Mouse (Mus musculus): Measurements from ENCODE around the gene Cntnap2.

Cntnap2 gene

DNA sequence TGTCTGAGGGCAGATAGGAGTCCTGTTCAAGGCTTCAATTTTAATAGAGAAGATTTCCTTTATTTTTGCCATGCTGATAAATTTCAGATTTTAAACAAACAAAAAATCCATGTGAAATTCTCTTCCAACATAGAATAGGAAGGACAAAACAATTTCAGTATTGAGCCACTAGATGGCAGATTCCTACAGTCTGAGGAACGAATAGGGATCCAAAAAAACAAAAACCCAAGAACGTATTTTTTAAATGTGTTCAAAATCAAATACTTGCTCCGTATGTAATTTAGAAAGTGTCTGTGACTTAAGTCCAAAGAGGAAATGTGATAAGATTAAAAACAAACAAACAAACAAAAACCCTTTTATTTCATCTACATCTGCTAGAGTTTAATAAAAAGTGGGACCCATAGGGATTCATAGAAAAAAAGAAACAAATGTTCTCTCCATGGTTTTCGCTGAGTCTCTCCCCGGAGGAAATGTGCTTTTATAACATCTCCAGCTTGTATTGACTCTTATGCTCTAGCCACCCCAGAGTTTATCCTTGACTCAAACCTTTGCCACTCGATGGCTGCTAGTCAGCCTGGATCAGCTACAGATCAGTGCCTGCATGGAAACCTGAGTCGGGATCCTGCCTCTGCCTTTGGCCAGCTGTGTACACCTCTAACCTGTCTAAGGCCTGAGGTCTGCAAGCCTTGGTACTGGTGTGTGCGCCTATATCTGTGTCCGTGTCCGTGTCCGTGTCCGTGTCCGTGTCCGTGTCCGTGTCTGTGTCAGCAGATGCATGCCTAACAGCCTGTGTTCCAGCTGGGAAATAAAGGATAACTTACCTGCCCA, 2255.6 kb downstream of the Cntnap2 start:
- peak in 1 of 2 experiments; percentile 12 for DNase-seq

DNA sequence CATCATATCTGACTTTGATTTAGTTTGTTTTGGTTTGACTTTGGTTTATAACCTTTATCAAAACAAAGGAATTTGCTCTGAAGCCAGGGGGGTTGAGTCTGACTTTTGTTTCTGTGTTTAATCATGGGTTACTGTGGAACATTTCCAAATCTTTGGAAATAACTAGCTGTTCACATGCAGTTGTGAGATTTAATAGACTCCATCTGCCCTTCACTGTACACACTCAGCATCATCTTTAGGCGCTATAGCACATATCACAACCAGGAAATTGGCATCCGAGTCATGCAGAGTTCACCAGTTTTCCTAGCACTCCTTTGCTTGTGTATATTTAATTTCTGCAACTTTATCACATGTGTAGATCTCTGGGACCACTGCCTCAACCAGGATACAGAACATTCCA, 2256.3 kb downstream of the Cntnap2 start:
- DNase-seq, result no peak

DNA sequence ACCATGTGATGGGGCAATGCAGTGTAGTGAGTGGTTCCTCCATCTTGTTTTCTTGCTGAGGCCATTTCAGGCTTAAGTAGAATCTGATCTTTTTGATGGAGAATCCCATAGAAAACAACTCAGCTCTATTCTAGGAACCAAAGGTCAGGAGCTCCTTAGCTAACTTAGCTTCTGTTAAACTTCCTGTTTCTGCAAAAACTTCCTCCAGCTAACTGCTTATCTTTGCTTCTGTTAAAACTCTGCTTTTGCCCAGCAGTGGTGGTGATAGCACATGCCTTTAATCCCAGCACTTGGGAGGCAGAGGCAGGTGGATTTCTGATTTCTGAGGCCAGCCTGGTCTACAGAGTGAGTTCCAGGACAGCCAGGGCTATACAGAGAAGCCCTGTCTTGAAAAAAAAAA, 2258.1 kb downstream of the Cntnap2 start:
- no peak for DNase-seq

DNA sequence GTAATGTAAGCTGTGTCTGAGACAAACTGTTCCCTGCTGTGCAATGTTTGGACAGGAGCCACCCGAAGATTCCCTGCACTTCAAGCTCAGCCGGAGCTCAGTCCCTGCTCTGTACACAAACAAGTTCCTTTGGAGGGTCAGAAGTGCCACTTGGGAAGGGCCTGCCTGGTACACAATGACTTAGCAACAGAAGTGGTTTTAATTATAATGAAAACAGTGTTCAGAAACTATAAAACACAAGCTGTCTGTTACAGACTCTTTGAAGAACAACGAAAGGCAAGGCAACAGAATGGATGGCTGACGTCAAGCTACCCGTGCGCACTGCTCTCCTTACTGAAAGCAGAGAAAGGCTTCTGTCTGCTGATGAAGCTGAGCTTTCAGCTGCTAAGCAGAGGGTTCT, 2259.5 kb downstream of the Cntnap2 start:
- DNase-seq, result peak; percentile 9 to 17

DNA sequence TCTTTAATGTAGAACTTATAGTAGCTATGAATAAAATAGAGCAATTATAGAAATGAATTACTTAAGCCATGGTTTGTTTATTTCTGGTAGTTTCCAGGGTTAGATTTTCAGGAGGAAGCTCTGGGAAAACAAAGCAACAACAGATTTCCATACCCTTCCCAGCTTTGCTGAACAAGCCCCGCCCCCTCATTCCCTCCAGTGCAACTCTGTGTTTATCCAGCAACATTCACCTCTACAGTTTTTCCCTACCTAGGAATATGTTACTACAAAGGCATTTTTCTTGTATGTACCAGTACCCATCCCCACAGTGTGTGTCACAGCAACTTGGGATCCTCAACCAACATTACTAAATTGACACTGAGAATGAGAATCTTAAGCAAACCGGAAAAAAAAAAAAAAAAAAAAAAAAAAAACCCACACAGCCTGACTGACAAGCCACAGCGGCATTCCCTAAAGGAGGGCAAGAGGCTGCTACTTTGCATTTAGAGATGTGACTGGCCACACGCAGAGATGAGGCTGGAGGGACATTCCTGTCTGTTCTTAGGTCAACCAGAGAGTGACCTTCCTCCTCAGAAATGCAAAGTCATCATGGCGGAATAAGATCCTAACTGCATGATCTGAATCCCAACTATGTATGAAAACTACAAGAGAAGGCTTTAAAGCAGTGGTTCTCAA, 2260.3 kb downstream of the Cntnap2 start:
- no peak for DNase-seq

DNA sequence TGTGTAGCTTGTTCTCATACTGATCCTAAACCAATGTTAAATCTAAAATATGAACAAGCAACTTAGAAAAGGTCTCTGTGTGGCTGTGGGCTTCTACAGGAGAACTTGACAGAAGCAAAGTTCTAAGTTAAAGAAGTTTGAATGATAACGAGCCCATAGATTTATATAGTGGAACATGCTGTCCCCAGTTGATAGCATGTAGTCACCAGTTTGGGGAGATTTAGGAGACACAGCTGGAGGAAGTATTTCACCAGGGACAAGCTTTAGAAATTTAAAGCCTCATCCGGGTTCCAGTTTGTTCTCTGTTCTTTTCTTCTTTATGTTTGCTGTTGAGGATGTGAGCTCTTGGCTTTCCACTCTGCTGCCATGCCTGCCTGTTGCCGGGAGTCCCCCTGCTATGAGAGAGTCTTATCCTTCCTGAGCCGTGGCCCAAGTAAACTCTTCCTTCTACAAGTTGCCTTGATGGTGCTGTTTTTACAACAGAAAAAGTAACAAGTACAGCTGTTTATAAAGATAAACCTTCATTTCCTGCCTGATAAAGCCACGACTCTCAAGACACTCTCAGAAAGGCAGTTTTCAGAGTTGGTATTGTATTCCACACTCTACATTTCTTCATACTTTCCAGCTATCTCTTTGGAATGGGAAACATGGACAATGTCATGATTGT, 2264.1 kb downstream of the Cntnap2 start:
- DNase-seq, result no peak

DNA sequence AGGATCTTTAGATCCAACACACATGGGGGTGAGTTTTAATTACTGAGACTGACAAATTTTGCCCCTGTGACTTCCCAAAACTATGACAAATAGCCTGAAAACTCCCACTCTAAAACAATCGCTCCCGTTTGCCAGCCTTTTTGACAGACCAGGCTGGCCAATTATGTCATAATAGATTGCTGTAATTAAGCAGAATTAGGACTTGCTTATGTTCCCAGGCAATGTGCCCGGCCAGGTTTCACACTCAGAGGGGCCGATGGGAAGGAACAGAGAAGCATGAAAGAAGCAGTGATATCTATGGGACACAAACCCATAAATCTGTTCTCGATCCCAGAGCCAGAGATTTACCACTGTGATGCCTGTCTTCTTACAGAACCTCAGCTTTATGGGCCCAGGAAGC, 2264.7 kb downstream of the Cntnap2 start:
- no peak for DNase-seq

DNA sequence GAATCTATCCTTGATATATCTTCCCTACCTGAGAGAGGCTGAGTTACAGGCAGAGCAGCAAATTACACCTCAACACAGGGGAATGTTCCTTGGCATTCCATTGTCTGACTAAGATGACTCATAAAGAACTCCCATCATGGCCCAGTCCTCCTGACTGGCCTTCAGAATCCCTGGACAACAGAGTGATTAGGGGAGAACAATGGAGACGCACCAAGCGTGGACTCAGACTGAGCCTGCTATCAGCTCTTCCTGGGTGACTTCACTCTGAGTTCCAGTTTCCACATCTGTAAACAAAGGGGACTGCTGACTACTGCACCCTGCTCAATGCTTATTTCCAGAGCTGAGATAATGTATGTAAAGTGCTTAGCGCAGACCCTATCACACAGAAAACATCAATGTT, 2269.1 kb downstream of the Cntnap2 start:
- no peak for DNase-seq

DNA sequence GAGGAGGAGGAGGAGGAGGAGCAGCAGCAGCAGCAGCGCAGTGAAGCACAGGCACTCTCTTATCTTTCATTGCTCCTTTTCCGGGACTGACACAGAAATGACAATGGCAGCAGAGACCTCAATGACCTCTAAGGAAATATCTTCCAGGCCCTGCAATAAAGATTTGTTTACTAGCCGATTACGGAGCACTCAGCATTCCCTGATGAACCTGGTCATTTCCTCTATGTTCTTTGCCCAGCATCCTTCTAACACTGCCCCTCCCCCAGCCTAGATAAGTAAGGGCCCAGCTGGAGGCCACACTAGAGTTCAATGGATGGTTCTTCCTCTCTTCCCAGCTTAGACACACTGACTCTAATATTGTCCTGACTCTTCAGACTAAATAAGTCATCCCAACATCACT, 2270.1 kb downstream of the Cntnap2 start:
- no peak for DNase-seq

DNA sequence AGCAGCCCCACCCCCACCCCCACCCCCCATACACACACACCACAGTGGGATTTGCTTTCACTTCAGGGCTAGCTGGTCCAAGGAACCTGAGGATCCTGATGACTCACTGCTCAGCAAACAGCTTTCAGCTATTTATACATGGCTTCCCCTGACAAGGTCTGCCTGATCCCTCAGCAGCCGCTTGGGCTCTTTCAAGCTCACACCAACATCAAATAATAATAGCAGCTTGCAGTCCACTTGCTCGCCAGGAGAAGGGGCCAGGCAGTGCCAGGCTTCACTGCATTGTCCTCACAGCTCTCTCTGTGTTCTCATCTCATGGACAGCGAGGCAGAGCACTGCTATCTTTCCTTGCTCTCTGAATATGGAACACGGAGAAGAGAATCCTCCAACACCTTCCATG, 2273.9 kb downstream of the Cntnap2 start:
- peak; percentile 16 to 20 for DNase-seq

DNA sequence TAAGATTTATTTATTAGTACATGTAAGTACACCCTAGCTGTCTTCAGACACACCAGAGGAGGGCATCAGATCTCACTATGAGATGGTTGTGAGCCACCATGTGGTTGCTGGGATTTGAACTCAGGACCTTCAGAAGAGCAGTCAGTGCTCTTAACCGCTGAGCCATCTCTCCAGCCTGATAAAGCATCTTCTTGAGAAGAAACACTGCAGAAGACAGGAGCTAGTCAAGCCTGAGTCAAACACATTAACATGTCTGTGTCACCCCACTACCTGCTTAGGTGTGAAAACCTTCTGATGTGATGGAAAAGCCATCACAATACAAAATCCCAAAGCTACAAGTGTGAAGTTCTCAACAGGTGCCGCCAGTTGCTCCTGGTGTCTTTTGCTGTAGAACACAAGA, 2275.2 kb downstream of the Cntnap2 start:
- DNase-seq, result no peak

DNA sequence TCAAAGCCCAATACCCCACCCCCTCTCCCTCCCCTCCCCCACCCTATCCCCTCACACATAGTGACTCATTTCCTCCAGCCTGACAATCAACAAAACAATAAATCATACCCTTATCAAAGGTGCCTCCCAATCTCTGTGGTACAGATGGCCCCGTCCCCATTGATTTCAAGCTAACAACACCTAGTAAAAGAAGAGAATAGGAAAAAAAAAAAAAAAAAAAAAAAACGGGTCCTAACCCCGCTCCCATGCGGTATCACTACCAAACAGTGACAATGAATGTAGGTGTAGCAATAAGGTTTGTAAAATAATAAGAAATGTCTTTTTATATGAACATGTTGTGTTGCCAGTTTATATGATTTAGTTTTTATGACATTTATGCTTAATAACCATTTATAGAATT, 2278.1 kb downstream of the Cntnap2 start:
- DNase-seq, result no peak

DNA sequence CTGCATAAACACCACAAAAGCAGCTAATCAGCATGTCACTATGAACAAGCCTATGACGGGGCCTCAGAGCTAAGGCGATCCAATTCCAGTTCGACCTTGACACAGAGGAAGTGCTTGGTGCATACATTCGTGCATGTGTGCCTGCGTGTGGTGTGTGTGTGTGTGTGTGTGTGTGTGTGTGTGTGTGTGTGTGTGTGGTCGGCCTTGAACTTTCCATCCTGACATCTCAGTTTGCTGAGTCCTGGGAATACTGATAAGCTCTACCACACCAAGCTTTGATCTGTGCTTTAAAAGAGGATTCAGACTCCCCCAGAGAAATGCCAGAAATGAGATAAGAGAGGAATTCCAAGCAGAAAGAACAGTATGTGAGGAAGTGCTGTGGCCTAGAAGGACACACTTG, 2279.0 kb downstream of the Cntnap2 start:
- DNase-seq, result no peak

DNA sequence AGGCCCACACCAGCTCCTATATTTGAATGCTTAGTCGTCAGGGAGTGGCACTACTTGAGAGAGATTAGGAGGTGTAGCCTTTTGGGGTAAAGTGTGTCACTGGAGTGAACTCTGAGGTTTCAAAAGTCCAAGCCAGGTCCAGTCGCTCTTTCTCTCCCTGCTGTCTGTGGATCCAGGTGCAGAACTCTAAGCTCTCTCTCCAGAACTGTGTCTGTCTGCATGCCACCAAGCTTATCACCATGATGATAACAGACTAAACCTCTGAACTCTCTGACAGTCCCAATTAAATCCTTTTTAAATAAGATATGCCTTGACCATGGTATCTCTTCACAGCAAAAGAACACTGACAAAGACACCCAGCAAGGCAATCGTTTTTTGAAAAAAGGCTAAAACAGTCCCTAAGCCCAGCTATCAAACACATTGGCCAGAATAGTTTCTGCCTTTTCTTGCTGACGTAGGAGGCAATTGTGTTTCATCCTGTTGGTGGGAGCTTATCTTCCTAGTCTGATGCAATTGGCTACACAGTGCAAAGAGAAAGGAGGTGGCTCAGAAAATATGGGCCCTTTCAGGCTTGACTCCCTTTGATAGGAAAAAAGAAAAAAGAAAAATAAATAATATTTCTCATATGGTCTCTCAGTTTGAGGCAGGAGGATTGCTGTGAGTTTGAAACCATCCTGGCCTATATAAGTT, 2281.8 kb downstream of the Cntnap2 start:
- no peak for DNase-seq

DNA sequence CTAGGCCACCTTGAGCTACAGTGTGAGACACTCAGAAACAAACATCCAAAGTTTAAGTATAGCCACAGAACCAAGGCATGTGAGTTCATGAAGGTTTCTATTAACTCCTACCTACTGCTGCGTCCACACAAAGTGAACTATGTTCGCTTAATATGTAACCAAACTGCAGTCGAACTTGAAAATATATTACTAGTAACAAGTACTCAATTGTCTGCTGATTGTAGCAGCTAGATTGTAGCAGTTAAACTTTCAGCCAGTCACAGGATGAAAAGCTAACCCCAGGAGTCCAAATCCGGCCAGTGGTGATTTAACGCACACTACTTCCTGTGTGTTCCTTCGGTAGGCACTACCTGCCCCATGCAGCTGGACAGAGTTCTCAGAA, 2282.3 kb downstream of the Cntnap2 start:
- no peak for DNase-seq

DNA sequence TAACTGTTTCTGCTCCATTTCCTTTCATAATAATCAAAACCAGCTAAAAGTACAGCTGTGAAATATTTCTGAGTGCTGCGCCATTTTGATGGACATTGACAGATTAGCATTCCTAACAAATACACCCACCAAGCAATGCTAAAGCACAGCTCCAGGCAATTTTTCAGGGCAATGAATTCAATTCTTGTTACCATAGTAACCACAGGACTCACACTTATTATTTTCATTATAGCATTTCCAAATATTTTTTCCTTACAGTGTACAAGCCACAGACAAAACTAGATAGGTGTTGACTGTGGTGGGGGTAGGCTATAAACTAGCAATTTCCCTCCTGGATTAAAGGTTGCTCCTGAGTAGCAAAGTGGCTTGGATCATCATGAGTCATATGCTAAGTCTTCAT, 2284.1 kb downstream of the Cntnap2 start:
- DNase-seq, result no peak

DNA sequence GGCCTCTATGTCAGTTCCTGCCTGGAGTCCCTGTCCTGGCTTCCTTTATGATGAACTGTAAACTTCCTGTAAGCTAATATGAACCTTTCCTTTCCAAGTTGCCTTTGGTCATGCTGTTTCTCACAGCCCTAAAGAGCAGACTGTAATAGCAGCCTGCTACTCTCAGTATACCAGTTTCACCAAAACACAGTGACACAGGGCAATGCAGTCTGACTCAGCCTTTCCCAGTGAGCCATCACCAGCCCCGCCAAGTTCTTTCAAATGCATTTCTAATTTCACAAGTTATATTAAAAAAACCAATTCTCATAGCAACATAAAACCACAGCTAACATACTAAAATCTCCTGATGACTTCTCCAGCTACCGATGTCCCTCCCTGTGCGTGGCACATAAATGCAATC, 2285.5 kb downstream of the Cntnap2 start:
- DNase-seq, result no peak

DNA sequence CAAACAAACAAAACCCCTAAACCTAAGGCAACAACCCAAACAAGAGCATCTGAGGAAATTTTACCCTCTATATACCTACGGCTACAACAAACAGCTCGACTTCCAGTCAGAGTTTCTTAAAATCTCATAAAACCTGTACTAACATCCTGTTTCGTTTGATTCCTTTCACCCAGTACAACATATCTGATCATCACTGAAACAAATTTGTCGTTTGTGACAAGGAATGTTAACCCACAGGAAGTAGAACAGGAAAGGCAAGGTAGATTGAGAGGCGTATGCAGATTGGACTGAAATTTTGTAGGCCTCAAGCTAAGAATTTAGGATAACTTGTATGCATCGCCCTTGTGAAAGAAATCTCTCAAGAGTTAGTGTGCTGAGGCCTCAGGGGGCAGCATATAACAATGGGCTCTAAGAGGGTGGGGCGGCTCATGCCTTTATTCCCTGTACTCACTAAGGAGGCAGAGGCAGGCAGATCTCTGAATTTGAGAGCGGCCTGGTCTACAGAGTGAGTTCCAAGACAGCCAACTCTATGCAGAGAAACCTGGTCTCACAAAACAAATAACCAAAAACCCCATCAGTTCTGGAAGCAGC, 2291.0 kb downstream of the Cntnap2 start:
- no peak for DNase-seq

Measured in cerebellum, postnatal 36 days (tissue).